Mouse (Mus musculus) frontal cortex, postnatal 36 days (tissue): ENCODE data around the gene Rtp2.
"Not testable (repeated sequence)": the region's sequence is repeated elsewhere in the genome, so short reads cannot be mapped to it uniquely, and the experiment has no call there.

Experiments used
- DNase-seq, 2 experiments: peaks; one replicate each; pipeline ENCODE4 v3.0.0; 2022; ENCODE audit warnings: low spot score in 2 of 2

Rtp2 gene

DNA sequence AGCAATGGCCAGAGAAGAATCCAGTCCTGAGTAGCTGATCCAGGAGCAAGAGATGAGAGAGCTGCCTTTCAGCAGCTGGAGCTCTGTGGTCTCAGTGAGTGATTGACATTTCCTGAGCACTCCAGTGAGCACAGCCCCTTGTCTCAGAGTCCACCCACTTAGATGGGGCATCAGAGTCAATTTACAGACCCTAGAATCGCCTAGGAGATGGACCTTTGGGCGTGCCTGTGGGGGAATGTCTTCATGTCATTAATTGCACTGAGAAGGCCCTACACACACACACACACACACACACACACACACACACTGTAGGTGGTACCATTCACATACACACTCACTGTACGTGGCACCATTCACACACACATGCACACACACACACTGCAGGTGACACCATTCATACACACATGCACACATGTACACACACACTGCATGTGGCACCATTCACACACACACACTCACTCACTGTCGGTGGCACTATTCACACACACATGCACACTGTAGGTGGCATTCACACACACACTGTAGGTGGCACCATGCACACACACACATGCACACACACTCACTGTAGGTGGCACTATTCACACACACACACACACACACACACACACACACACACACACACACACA is 20.0 kb upstream of the Rtp2 start:
- no peak for DNase-seq

GRCm38 (mm10) chr16:23947654-23948053 is 15.5 kb upstream of the Rtp2 start:
- no peak for DNase-seq

- no peak for DNase-seq
Observed at GRCm38 (mm10) chr16:23944801-23945200, 12.6 kb upstream of the Rtp2 start.

DNA sequence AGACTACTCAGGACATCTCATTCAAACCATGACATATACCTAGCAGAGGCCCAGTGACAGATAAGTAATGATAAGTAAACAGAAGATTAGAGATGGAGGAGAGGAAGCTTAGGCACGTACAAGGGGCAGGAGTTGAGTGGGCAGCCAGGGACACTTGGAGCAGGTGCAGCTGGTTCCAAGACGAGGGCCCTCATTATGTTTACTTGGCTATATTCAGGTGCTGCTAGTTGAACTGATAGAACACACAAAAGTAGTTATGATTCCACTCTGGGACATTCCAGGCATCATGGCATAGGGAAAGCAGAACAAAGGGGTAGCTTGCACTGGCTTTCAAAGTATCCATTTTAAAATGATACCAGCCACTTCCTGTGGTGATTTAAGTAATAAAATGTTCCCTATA is 2.2 kb upstream of the Rtp2 start:
- DNase-seq = no peak

DNA sequence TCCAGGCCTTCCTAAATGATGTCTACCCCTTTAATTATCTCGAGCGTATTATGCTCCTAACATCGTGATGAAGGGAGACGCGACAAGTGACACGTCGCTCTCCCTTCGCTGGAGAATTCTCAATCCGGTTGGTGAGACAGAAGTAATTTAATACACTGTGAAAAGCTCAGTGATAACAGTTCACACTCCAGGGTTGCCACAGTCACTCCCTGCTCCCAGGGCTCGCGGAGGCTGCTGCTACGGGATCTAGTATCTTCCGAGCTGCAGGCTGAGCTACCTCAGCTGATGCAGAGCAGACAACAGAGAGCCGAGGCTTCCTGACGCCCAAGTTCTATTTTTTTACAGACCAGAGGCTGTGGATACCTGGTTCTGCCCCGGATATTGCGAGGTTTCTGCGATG is 919 bp downstream of the Rtp2 start:
- no peak for DNase-seq

- no peak for DNase-seq
Observed at GRCm38 (mm10) chr16:23930426-23931073, 1.6 kb downstream of the Rtp2 start.

- no peak for DNase-seq
Observed at GRCm38 (mm10) chr16:23927301-23928114, 4.7 kb downstream of the Rtp2 start.

GRCm38 (mm10) chr16:23922906-23923305 is 9.3 kb downstream of the Rtp2 start:
- no peak for DNase-seq

DNA sequence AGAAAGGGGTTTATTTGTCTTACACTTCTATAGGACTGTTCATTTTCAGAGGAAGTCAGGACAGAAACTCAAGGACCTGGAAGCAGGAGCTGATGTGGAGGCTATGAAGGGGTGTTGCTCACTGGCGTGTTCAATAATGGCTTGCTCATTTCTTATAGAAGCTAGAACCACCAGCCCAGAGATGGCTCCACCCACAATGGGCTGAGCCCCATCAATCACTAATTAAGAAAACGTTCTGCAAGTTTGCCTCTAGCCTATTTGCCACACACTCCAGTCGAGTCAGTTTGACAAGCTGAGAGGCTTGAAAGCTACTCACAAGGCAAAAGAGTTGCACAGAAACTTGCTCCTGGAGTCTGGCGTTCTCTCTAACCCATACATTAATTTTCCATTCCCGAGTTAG is 10.5 kb downstream of the Rtp2 start:
- no peak for DNase-seq

DNA sequence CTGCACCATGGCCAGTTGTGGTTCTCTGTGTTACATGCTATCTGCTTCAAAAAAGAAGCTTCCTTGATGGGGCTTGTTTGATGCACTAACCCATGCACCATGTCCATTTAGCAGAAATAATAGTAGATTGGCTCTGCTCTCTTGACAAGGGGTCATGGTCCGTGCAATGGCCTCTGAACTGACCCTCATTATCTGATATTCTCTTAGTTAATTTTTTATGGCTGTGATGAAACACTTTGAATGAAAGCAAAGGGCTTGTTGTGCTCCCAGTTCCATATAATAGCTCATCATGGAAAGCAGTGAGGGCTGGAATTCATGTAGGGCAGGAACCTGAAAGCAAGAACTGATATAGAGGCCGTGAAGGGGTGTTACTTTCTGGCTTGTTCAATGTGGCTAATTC is 12.8 kb downstream of the Rtp2 start:
- DNase-seq = no peak

GRCm38 (mm10) chr16:23913401-23913800 is 18.8 kb downstream of the Rtp2 start:
- no peak for DNase-seq

DNA sequence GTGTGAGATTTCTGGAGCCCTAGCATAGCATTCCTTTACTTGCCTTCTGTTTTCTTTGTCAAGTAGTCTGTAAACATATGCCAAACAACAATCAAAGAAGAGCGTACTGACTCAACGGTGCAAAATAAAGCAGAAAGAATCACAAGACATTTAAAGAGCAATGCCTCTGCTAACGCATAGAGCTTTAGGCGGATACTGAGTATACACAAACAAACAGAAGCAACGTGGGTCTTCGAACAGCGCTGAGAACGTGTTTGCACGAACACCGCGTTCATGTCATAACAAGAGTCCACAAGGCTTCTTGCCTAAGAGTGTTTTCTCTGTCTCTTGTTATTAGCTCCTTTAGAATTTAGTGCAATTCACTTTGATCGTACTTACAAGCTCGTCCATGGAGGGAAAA is 19.5 kb downstream of the Rtp2 start:
- DNase-seq = no peak

GRCm38 (mm10) chr16:23909015-23909354 is 23.2 kb downstream of the Rtp2 start:
- not testable (repeated sequence) for DNase-seq

- not testable (repeated sequence) for DNase-seq
Observed at GRCm38 (mm10) chr16:23908076-23909014, 23.8 kb downstream of the Rtp2 start.

GRCm38 (mm10) chr16:23906586-23906985 is 25.6 kb downstream of the Rtp2 start:
- not testable (repeated sequence) for DNase-seq

- no peak for DNase-seq
Observed at GRCm38 (mm10) chr16:23901411-23901810, 30.8 kb downstream of the Rtp2 start.

DNA sequence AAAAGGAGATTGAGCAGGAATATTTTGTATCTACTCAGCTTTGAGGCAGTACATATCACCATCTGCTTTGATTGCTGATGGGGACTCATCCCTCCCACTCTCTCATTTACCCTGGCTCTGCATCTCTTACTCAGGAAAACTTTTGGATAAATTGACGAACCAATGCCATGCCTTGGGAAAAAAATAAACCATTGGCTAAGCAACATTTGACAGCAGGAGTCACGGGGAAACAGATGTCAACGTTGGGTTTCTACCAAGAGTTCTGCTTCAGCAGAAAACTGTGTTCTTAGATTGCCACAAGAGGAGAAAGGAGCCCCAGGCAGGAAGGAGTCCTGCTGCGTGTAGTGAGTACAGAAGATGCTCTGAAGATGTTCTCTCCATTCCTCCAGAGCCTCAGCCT is 32.1 kb downstream of the Rtp2 start:
- DNase-seq = peak in 1 of 2 experiments; percentile 50

GRCm38 (mm10) chr16:23898840-23899239 is 33.4 kb downstream of the Rtp2 start:
- DNase-seq = peak; percentile 79 to 88

GRCm38 (mm10) chr16:23897984-23898586 is 34.1 kb downstream of the Rtp2 start:
- peak; percentile 71 to 84 for DNase-seq

GRCm38 (mm10) chr16:23897486-23897885 is 34.7 kb downstream of the Rtp2 start:
- DNase-seq = no peak

DNA sequence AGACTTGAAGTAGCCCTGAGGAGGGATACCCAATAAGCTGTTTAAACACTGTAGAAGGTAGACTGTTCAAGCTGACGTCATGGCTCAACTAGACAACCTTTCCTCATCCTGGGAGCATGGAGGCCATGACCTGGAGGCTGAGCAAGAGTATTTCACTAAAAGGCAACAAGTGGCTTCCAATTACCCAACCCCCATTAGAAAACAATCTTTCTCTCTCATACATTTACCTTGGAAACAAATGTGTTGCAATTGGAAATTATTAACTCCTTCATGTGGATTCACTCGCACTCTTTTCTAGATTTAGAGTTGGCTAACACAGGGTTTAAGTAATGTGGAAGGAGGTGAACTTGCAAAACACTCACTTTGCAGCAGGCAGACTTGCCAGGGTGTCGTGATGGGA is 37.1 kb downstream of the Rtp2 start:
- no peak for DNase-seq
